8 mouse cellular contexts compared by ENCODE assay signal in the genomic region with DNA sequence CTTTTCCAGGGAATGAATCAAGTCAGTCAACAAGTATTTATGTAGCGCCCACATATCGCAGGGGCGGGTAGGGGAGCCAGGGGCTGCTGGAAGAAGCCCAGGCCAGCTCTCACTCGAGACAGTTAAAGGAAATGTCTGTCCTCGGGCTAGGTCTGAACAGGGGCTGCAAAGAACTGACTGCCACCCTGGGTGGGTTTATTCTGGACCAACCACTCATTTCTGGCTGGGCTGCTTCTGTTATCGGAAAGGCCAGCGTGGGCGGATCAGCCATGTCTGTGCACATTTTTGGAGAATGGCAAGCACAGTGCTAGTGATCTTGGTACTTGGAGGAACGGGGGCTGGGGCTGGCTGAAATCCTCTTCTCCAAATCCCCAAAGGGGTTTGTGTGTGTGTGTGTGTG.
A peak's percentile ranks its signal among the peaks of the same experiment; 100 is the strongest.
DNase-seq lines count a peak whose midpoint lies in the region; ATAC-seq and TF ChIP-seq lines count a peak whose summit lies in the region.
"Had no signal": no experiment of that assay in that cellular context is flagged by ENCODE, and none has a peak within 500 bp of the region (broad histone marks: within the 10 kb centered on the region; RNA-seq: fewer than 3 reads in every experiment).

No protein-coding gene starts in this region.

- H3K9ac ChIP-seq in lung, embryonic 14.5 days, result no peak overlapping the region
- H3K9ac ChIP-seq in liver, postnatal 0 days (replicated peaks), result no peak overlapping the region
- H3K9ac ChIP-seq: liver, embryonic 12.5 days had no signal

- H3K27me3 ChIP-seq in lung, embryonic 14.5 days (ENCODE audit: insufficient read depth, low read length), result no peaks in the 10 kb centered on the region
- no peaks in the 10 kb centered on the region for H3K27me3 ChIP-seq in liver, postnatal 0 days (ENCODE audit: insufficient read depth, low read length)

- H3K36me3 ChIP-seq in lung, embryonic 14.5 days (ENCODE audit: insufficient read depth), result no peaks in the 10 kb centered on the region
- H3K36me3 ChIP-seq in liver, postnatal 0 days (replicated peaks; ENCODE audit: insufficient read depth, low read length), result no peaks in the 10 kb centered on the region
- H3K36me3 ChIP-seq: liver, embryonic 12.5 days had no signal

- no peak for TF ChIP-seq EP300 in liver, postnatal 0 days (IDR thresholded peaks at IDR 0.05; ENCODE audit: low read depth)

- H3K27ac ChIP-seq in lung, embryonic 14.5 days (ENCODE audit: low read depth), result peak overlapping the region; percentile 67
- no peak overlapping the region for H3K27ac ChIP-seq in liver, postnatal 0 days (ENCODE audit: low read depth)
- H3K27ac ChIP-seq: liver, embryonic 12.5 days had no signal

- peak; percentile 52 for DNase-seq in lung, embryonic 14.5 days
- DNase-seq in lung, postnatal 36 days, result no peak
- DNase-seq in frontal cortex, postnatal 36 days (ENCODE audit: low spot score in 2 of 2), result peak; percentile 35 to 38
- peak; percentile 75 for DNase-seq in heart, postnatal 4 days
- DNase-seq in right cerebral cortex, postnatal 14 days, result peak; percentile 37
- DNase-seq in retina, embryonic 14.5 days (ENCODE audit: low spot score), result no peak
- DNase-seq in liver, postnatal 0 days, result no peak

- WGBS in lung, embryonic 14.5 days, result 35% methylated on average over 9 of the region's 9 CpGs
- WGBS in liver, postnatal 0 days (ENCODE audit: insufficient replicate concordance), result 65% methylated on average over 9 of the region's 9 CpGs

- peaks cover 38% of the 10 kb centered on the region for H3K4me1 ChIP-seq in lung, embryonic 14.5 days (ENCODE audit: insufficient read depth)
- no peaks in the 10 kb centered on the region for H3K4me1 ChIP-seq in liver, postnatal 0 days (ENCODE audit: insufficient read depth)

- H3K4me3 ChIP-seq in lung, embryonic 14.5 days (ENCODE audit: low read depth, low read length), result no peak overlapping the region
- no peak overlapping the region for H3K4me3 ChIP-seq in liver, postnatal 0 days (ENCODE audit: low read depth, low read length)
- H3K4me3 ChIP-seq: liver, embryonic 12.5 days had no signal

- no peak overlapping the region for H3K4me2 ChIP-seq in lung, embryonic 14.5 days
- H3K4me2 ChIP-seq in liver, postnatal 0 days (ENCODE audit: low read depth, low read length), result no peak overlapping the region
- H3K4me2 ChIP-seq: liver, embryonic 12.5 days had no signal

- ATAC-seq in lung, embryonic 14.5 days (ENCODE audit: insufficient read depth), result peak; percentile 54; the same call in 1 of the 2 replicates
- no peak for ATAC-seq in liver, postnatal 0 days
- ATAC-seq: liver, embryonic 12.5 days had no signal

- TF ChIP-seq CTCF in lung, embryonic 14.5 days (IDR thresholded peaks at IDR 0.05; ENCODE audit: low read depth), result no peak
- no peak for TF ChIP-seq CTCF in liver, postnatal 0 days (IDR thresholded peaks at IDR 0.05; ENCODE audit: low read depth)

- H3K9me3 ChIP-seq in lung, embryonic 14.5 days (ENCODE audit: low read depth, low read length), result no peaks in the 10 kb centered on the region
- no peaks in the 10 kb centered on the region for H3K9me3 ChIP-seq in liver, postnatal 0 days (ENCODE audit: low read length)
- H3K9me3 ChIP-seq: liver, embryonic 12.5 days had no signal

Comparison
In these comparisons a context has a peak if more than half of its experiments do, and no peak if none do; other contexts are left out.
1. DNase-seq: peak in lung, embryonic 14.5 days (single experiment), frontal cortex, postnatal 36 days (2 of 2), heart, postnatal 4 days (single experiment) and right cerebral cortex, postnatal 14 days (single experiment); none in lung, postnatal 36 days (single experiment), retina, embryonic 14.5 days (single experiment) and liver, postnatal 0 days (single experiment).